Mouse (Mus musculus): ENCODE measurements around the gene Ap3b1. TPM values are rescaled to one million over a fixed set of nuclear protein-coding genes. Genes with fewer than 3 reads are reported as not detected.

Gene Ap3b1
- polyA plus RNA-seq, 1 experiment = 40.2 TPM

- TF ChIP-seq POLR2A (IDR thresholded peaks at IDR 0.05; ENCODE audit: extremely low read depth, insufficient read depth, low read length) = no peak
- no peak for TF ChIP-seq CTCF (IDR thresholded peaks at IDR 0.05; ENCODE audit: extremely low read depth, insufficient read depth, low read length)
- H3K4me1 ChIP-seq (ENCODE audit: control insufficient read depth, insufficient read depth, low read length) = no peaks in the 10 kb centered on the region
Measured at GRCm38 (mm10) chr13:94542061-94542460, 183.3 kb downstream of the Ap3b1 start.

GRCm38 (mm10) chr13:94544211-94544610 is 185.5 kb downstream of the Ap3b1 start:
- TF ChIP-seq POLR2A (IDR thresholded peaks at IDR 0.05; ENCODE audit: extremely low read depth, insufficient read depth, low read length) (no peak), CTCF (IDR thresholded peaks at IDR 0.05; ENCODE audit: extremely low read depth, insufficient read depth, low read length) (no peak)
- no peak overlapping the region for H3K27ac ChIP-seq (ENCODE audit: insufficient read depth, low read length)
- no peaks in the 10 kb centered on the region for H3K4me1 ChIP-seq (ENCODE audit: control insufficient read depth, insufficient read depth, low read length)
- no peak overlapping the region for H3K4me3 ChIP-seq (ENCODE audit: insufficient read depth, low read length)

More at GRCm38 (mm10) chr13:94542061-94542460, 183.3 kb downstream of the Ap3b1 start:
- Histone ChIP-seq H3K27ac (ENCODE audit: insufficient read depth, low read length) (no peak overlapping the region), H3K4me3 (ENCODE audit: insufficient read depth, low read length) (no peak overlapping the region)

GRCm38 (mm10) chr13:94545739-94546138 is 187.0 kb downstream of the Ap3b1 start:
- Histone ChIP-seq H3K4me3 (ENCODE audit: insufficient read depth, low read length) (no peak overlapping the region), H3K27ac (ENCODE audit: insufficient read depth, low read length) (no peak overlapping the region), H3K4me1 (ENCODE audit: control insufficient read depth, insufficient read depth, low read length) (0 out of 2 replicates have a peak, but pooled peaks cover 1% of the 10 kb centered on the region)
- TF ChIP-seq POLR2A (IDR thresholded peaks at IDR 0.05; ENCODE audit: extremely low read depth, insufficient read depth, low read length) (no peak), CTCF (IDR thresholded peaks at IDR 0.05; ENCODE audit: extremely low read depth, insufficient read depth, low read length) (no peak)

GRCm38 (mm10) chr13:94546246-94546645 is 187.5 kb downstream of the Ap3b1 start:
- Histone ChIP-seq H3K4me3 (ENCODE audit: insufficient read depth, low read length) (no peak overlapping the region), H3K27ac (ENCODE audit: insufficient read depth, low read length) (no peak overlapping the region)

GRCm38 (mm10) chr13:94549580-94549979 is 190.8 kb downstream of the Ap3b1 start:
- Histone ChIP-seq H3K27ac (ENCODE audit: insufficient read depth, low read length) (no peak overlapping the region), H3K4me3 (ENCODE audit: insufficient read depth, low read length) (no peak overlapping the region), H3K4me1 (ENCODE audit: control insufficient read depth, insufficient read depth, low read length) (0 out of 2 replicates have a peak, but pooled peaks cover 1% of the 10 kb centered on the region)
- no peak for TF ChIP-seq CTCF (IDR thresholded peaks at IDR 0.05; ENCODE audit: extremely low read depth, insufficient read depth, low read length)
- no peak for TF ChIP-seq POLR2A (IDR thresholded peaks at IDR 0.05; ENCODE audit: extremely low read depth, insufficient read depth, low read length)

More at GRCm38 (mm10) chr13:94546246-94546645, 187.5 kb downstream of the Ap3b1 start:
- 0 out of 2 replicates have a peak, but pooled peaks cover 1% of the 10 kb centered on the region for H3K4me1 ChIP-seq (ENCODE audit: control insufficient read depth, insufficient read depth, low read length)
- TF ChIP-seq CTCF (IDR thresholded peaks at IDR 0.05; ENCODE audit: extremely low read depth, insufficient read depth, low read length) (no peak), POLR2A (IDR thresholded peaks at IDR 0.05; ENCODE audit: extremely low read depth, insufficient read depth, low read length) (no peak)

- 0 out of 2 replicates have a peak, but pooled peaks cover 1% of the 10 kb centered on the region for H3K4me1 ChIP-seq (ENCODE audit: control insufficient read depth, insufficient read depth, low read length)
- no peak for TF ChIP-seq POLR2A (IDR thresholded peaks at IDR 0.05; ENCODE audit: extremely low read depth, insufficient read depth, low read length)
- H3K4me3 ChIP-seq (ENCODE audit: insufficient read depth, low read length) = no peak overlapping the region
- no peak overlapping the region for H3K27ac ChIP-seq (ENCODE audit: insufficient read depth, low read length)
Measured at GRCm38 (mm10) chr13:94550037-94550436, 191.3 kb downstream of the Ap3b1 start.

GRCm38 (mm10) chr13:94560011-94560410 is 201.3 kb downstream of the Ap3b1 start:
- Histone ChIP-seq H3K27ac (ENCODE audit: insufficient read depth, low read length) (no peak overlapping the region), H3K4me1 (ENCODE audit: control insufficient read depth, insufficient read depth, low read length) (no peaks in the 10 kb centered on the region), H3K4me3 (ENCODE audit: insufficient read depth, low read length) (no peak overlapping the region)
- TF ChIP-seq POLR2A (IDR thresholded peaks at IDR 0.05; ENCODE audit: extremely low read depth, insufficient read depth, low read length) = no peak
- peak; percentile 86 for TF ChIP-seq CTCF (IDR thresholded peaks at IDR 0.05; ENCODE audit: extremely low read depth, insufficient read depth, low read length)

- Histone ChIP-seq H3K27ac (ENCODE audit: insufficient read depth, low read length) (no peak overlapping the region), H3K4me1 (ENCODE audit: control insufficient read depth, insufficient read depth, low read length) (no peaks in the 10 kb centered on the region; the same call in 1 of the 2 replicates), H3K4me3 (ENCODE audit: insufficient read depth, low read length) (no peak overlapping the region)
- TF ChIP-seq POLR2A (IDR thresholded peaks at IDR 0.05; ENCODE audit: extremely low read depth, insufficient read depth, low read length) = no peak
- TF ChIP-seq CTCF (IDR thresholded peaks at IDR 0.05; ENCODE audit: extremely low read depth, insufficient read depth, low read length) = no peak
Measured at GRCm38 (mm10) chr13:94560878-94561277, 202.1 kb downstream of the Ap3b1 start.

GRCm38 (mm10) chr13:94562652-94563339 is 204.0 kb downstream of the Ap3b1 start:
- no peak for TF ChIP-seq POLR2A (IDR thresholded peaks at IDR 0.05; ENCODE audit: extremely low read depth, insufficient read depth, low read length)
- TF ChIP-seq CTCF (IDR thresholded peaks at IDR 0.05; ENCODE audit: extremely low read depth, insufficient read depth, low read length) = no peak
- Histone ChIP-seq H3K27ac (ENCODE audit: insufficient read depth, low read length) (no peak overlapping the region), H3K4me3 (ENCODE audit: insufficient read depth, low read length) (no peak overlapping the region), H3K4me1 (ENCODE audit: control insufficient read depth, insufficient read depth, low read length) (no peaks in the 10 kb centered on the region; the same call in 1 of the 2 replicates)

- H3K4me3 ChIP-seq (ENCODE audit: insufficient read depth, low read length) = no peak overlapping the region
- TF ChIP-seq CTCF (IDR thresholded peaks at IDR 0.05; ENCODE audit: extremely low read depth, insufficient read depth, low read length) = no peak
- TF ChIP-seq POLR2A (IDR thresholded peaks at IDR 0.05; ENCODE audit: extremely low read depth, insufficient read depth, low read length) = no peak
- H3K27ac ChIP-seq (ENCODE audit: insufficient read depth, low read length) = no peak overlapping the region
- H3K4me1 ChIP-seq (ENCODE audit: control insufficient read depth, insufficient read depth, low read length) = no peaks in the 10 kb centered on the region; the same call in 1 of the 2 replicates
Measured at GRCm38 (mm10) chr13:94563836-94564235, 205.1 kb downstream of the Ap3b1 start.
